Mouse (Mus musculus) liver, embryonic 11.5 days (tissue): ENCODE measurements at regions not wholly inside any gene's neighbourhood (a gene's known extent, or its start where the extent isn't known, plus 50 kb on each side); places are given as distances from the start of the nearest gene placed in this dataset.
A peak's percentile ranks its signal among the peaks of the same experiment; 100 is the strongest.

ENCODE experiments used
- ATAC-seq: fragments of 200-750 bp; cut with Nextera tagmentation; replicated peaks from 2 replicates; pipeline ENCODE4 v1.8.0; 2017; ENCODE audit warnings: moderate number of reproducible peaks, mild to moderate bottlenecking, moderate TSS enrichment, moderate library complexity; ENCODE audit not compliant: low FRiP score
- DNase-seq: peaks from one replicate; pipeline ENCODE4 v3.0.0-alpha.2; 2017; ENCODE audit warnings: low spot score
- H3K27ac ChIP-seq: fragments of 300-500 bp; sonication (generic); 2 replicates; pipeline ENCODE4 v1.5.1; 2014; ENCODE audit warnings: mild to moderate bottlenecking, low read depth, low read length, control low read depth
- H3K27me3 ChIP-seq: fragments of 300-500 bp; sonication (generic); replicated peaks from 2 replicates; pipeline ENCODE4 v1.6.1; 2014; ENCODE audit warnings: low read length, mixed read lengths; ENCODE audit not compliant: control insufficient read depth, insufficient read depth
- H3K36me3 ChIP-seq: fragments of 300-500 bp; sonication (generic); 2 replicates; pipeline ENCODE4 v1.6.1; 2014; ENCODE audit warnings: mild to moderate bottlenecking, low read length, moderate library complexity, mixed read lengths; ENCODE audit not compliant: control insufficient read depth, insufficient read depth
- H3K4me1 ChIP-seq: fragments of 300-500 bp; sonication (generic); replicated peaks from 2 replicates; pipeline ENCODE4 v1.6.1; 2014; ENCODE audit warnings: low read length, mixed read lengths; ENCODE audit not compliant: control insufficient read depth, insufficient read depth
- H3K4me2 ChIP-seq: fragments of 300-500 bp; sonication (generic); 2 replicates; pipeline ENCODE4 v1.6.1; 2014; ENCODE audit warnings: mild to moderate bottlenecking, control low read depth, moderate library complexity
- H3K4me3 ChIP-seq: fragments of 300-500 bp; sonication (generic); 2 replicates; pipeline ENCODE4 v1.5.1; 2014; ENCODE audit warnings: low read depth, low read length, control low read depth
- H3K9ac ChIP-seq: fragments of 300-500 bp; sonication (generic); 2 replicates; pipeline ENCODE4 v1.6.1; 2014; ENCODE audit warnings: low read depth, low read length, control low read depth
- H3K9me3 ChIP-seq: fragments of 300-500 bp; sonication (generic); 2 replicates; pipeline ENCODE4 v1.6.1; 2016; ENCODE audit warnings: low read length, inconsistent platforms, mixed read lengths; ENCODE audit not compliant: control insufficient read depth
- WGBS: fragments of 180-500 bp; shearing (Covaris S2); extraction: QIAGEN DNeasy Blood & Tissue Kit; methylation state at CpG from one replicate; pipeline ENCODE4 v1.1.7; 2014; 5-methylcytosine and 5-hydroxymethylcytosine counted together

DNA sequence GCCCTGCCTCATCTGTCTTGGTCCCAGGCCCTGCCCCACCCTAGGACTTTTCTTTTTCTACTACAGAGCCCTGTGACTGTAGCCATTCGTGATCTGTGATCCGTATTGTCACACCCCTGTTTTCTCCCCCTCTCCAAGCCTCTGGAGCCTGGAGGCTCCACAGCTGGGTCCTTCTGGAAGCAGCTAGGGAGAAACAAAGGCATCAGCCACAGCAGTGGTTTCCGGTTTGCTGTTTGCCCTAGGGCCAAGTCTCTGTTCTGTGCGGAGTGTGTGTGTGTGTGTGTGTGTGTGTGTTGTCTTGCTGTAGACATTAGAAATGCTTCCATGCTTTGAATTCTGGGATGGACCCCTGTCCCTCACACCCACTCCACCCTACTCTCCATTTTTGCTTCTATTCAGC lies 76.9 kb downstream of the Tpra1 start:
- Histone ChIP-seq H3K4me2 (no peak overlapping the region), H3K9ac (no peak overlapping the region), H3K9me3 (no peaks in the 10 kb centered on the region), H3K27me3 (peaks cover 4% of the 10 kb centered on the region; the same call in 1 of the 2 replicates), H3K4me1 (no peaks in the 10 kb centered on the region), H3K4me3 (no peak overlapping the region), H3K27ac (no peak overlapping the region), H3K36me3 (no peaks in the 10 kb centered on the region)
- 63% methylated on average over 4 of the region's 4 CpGs for WGBS
- no peak for ATAC-seq
- no peak for DNase-seq

DNA sequence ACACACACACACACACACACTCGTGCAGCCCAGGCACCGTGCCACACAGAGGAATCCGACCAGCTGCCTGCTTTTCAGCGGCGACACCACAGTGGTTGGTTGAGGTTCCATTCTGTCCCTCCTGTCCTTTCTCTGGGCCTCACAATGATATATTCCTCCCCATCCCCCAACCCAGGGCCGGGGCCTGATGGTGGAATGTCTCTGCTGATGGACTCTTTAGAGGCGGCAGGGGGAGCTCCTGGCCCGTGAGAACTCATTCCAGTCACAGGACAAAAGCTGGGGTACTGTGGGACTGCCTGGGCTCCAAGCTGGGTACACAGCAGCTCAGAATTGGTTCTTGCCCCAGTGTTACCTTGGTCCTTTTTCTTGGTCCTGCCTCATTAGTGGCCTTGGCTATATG lies 78.1 kb downstream of the Tpra1 start:
- Histone ChIP-seq H3K9ac (no peak overlapping the region), H3K9me3 (no peaks in the 10 kb centered on the region), H3K27me3 (peaks cover 4% of the 10 kb centered on the region; the same call in 1 of the 2 replicates), H3K4me2 (no peak overlapping the region), H3K27ac (no peak overlapping the region), H3K36me3 (no peaks in the 10 kb centered on the region), H3K4me1 (no peaks in the 10 kb centered on the region), H3K4me3 (no peak overlapping the region)
- WGBS, result 17% methylated on average over 8 of the region's 8 CpGs
- DNase-seq, result peak; percentile 46
- ATAC-seq, result peak; percentile 46

DNA sequence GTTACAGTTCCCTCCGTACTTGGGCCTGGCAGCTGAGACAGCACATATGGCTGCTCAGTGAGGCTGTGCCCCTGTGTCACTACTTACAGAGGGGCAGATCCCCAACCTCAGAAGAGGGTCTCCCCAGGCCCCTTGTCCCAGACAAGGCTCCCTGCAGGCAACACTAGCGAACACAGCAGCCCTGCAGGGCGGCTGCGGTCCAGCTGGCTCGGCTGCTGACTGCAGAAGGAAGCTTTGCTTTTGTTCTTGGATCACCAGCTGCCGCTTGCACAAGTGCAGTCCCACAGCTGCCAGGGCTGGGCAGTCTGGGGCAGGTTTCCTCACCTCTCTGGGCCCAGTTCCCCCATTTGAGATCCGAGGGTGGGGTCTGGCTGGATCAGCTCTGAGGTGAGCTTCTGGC lies 79.5 kb downstream of the Tpra1 start:
- DNase-seq (no peak), ATAC-seq (no peak)
- no peaks in the 10 kb centered on the region for H3K4me1 ChIP-seq
- no peak overlapping the region for H3K27ac ChIP-seq
- H3K4me2 ChIP-seq, result no peak overlapping the region
- 39% methylated on average over 7 of the region's 7 CpGs for WGBS
- no peaks in the 10 kb centered on the region for H3K9me3 ChIP-seq
- H3K4me3 ChIP-seq, result no peak overlapping the region
- peaks cover 4% of the 10 kb centered on the region; the same call in 1 of the 2 replicates for H3K27me3 ChIP-seq
- no peaks in the 10 kb centered on the region for H3K36me3 ChIP-seq
- no peak overlapping the region for H3K9ac ChIP-seq

DNA sequence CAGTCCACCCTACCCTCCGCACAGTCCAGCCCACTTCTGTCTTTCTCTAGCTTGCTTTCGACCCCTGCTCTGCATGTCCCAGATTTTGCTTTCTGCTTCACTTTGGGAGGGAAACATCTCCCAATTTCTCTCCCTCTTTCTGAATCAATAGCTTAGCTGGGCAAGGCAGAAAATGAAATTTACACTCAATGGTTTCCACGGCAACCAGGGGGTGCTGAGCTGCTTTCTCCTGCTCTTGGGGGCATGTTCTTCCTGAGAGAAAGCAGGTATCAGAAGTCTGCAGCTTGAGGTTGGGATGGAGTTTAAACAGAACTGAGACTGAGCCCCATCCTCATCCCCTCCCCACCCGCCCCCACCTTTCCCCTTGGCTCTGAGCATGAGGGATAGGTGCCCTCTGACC lies 82.1 kb downstream of the Tpra1 start:
- Histone ChIP-seq H3K36me3 (no peaks in the 10 kb centered on the region), H3K27ac (no peak overlapping the region), H3K9ac (no peak overlapping the region), H3K4me3 (no peak overlapping the region), H3K4me2 (no peak overlapping the region), H3K9me3 (no peaks in the 10 kb centered on the region), H3K27me3 (no peaks in the 10 kb centered on the region; the same call in 1 of the 2 replicates), H3K4me1 (no peaks in the 10 kb centered on the region)
- ATAC-seq (no peak), DNase-seq (no peak)
- 67% methylated on average over 4 of the region's 4 CpGs for WGBS

GRCm38 (mm10) chr6:88984863-88985262 lies 82.8 kb downstream of the Tpra1 start:
- ATAC-seq, result no peak
- WGBS, result 54% methylated on average over 4 of the region's 4 CpGs
- no peaks in the 10 kb centered on the region for H3K36me3 ChIP-seq

DNA sequence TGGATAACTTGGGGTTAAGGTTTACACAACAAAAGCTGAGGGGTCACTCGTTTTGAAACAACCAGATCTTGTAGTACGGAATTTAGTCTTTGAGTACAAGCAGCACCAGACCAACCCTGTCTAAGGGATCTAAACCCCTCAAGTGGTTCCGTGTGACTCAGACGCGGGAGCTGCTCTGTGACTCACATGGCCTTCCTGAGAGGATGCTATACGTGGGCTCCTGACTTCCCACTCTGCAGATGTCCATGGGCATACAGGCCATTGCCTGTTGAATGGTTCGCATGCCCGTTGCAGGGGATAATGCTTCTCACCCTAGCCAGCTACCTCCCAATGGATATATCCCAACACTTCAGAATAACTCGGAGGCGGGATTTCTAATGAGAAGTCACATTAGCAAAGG lies 86.5 kb downstream of the Tpra1 start:
- peaks cover 8% of the 10 kb centered on the region; the same call in 1 of the 2 replicates for H3K4me1 ChIP-seq
- H3K27ac ChIP-seq, result no peak overlapping the region
- no peaks in the 10 kb centered on the region for H3K27me3 ChIP-seq
- 87% methylated on average over 10 of the region's 10 CpGs for whole genome bisulfite sequencing
- ATAC-seq, result no peak
- H3K9me3 ChIP-seq, result no peaks in the 10 kb centered on the region
- no peaks in the 10 kb centered on the region for H3K36me3 ChIP-seq
- H3K4me2 ChIP-seq, result no peak overlapping the region
- DNase-seq, result no peak
- H3K9ac ChIP-seq, result no peak overlapping the region
- no peak overlapping the region for H3K4me3 ChIP-seq

More at GRCm38 (mm10) chr6:88984863-88985262, 82.8 kb downstream of the Tpra1 start:
- no peak overlapping the region for H3K4me3 ChIP-seq
- no peak for DNase-seq
- no peaks in the 10 kb centered on the region for H3K9me3 ChIP-seq
- H3K27ac ChIP-seq, result no peak overlapping the region
- H3K9ac ChIP-seq, result no peak overlapping the region
- no peaks in the 10 kb centered on the region; the same call in 1 of the 2 replicates for H3K4me1 ChIP-seq
- H3K4me2 ChIP-seq, result no peak overlapping the region
- H3K27me3 ChIP-seq, result no peaks in the 10 kb centered on the region; the same call in 1 of the 2 replicates

DNA sequence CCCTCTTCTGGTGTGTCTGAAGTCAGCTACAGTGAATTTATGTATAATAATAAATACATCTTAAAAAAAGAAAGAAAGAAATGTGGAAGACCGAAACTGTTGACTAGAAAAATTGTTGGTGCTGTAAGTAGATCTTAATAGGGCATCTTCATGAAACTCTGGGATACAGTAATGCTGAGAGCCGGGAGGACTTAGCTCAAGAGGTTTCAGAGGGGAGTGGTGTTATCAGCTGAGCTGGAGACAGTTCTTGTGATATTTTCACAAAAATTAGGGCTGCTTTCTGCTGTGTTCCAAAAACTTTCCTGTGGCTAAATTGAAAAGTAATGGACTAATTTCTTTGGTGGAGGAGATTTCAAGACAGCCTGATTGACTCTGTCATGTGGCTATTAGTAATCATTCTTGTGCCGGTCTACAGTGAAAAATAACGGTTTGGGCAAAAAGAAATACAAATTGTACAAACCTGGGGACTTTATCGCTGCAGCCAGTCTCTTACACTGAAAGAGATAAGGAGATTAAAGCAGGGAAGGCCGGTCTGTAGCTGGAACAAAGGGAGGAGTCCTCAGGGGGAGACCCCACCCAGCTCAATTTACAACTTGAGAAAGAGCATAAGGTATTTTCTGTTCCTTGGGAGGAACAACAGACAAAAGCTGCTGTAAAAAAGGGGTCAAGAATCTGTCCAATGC lies 87.7 kb downstream of the Tpra1 start:
- H3K9ac ChIP-seq, result 0 out of 2 replicates have a peak overlapping the region, but pooled peaks have one; percentile 46
- DNase-seq (no peak), ATAC-seq (peak; percentile 86)
- H3K4me2 ChIP-seq, result peak overlapping the region; percentile 53
- 41% methylated on average over 6 of the region's 6 CpGs for WGBS
- peak overlapping the region; percentile 59; the same call in 1 of the 2 replicates for H3K27ac ChIP-seq
- no peaks in the 10 kb centered on the region for H3K36me3 ChIP-seq
- no peaks in the 10 kb centered on the region for H3K9me3 ChIP-seq
- H3K4me1 ChIP-seq, result peaks cover 8% of the 10 kb centered on the region; the same call in 1 of the 2 replicates
- H3K27me3 ChIP-seq, result no peaks in the 10 kb centered on the region
- no peak overlapping the region for H3K4me3 ChIP-seq

DNA sequence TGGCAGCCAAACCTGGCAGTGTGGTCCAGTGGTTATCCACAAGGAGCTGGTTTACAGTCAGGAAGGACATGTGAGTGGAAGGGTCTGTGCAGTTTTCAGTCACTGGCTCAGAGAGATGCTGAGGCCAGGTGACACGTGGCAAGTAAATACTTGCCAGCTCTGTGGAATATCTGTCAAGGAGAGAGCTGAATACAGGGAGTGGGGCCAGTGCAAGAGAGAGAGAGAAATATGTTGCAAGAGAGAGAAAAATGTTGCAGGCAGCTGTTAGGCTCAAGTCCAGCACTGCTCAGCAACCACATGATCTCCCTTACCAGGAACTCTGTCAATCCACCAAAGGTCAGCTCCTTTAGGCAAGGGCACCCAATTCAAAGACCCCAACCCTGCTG lies 88.2 kb downstream of the Tpra1 start:
- Histone ChIP-seq H3K36me3 (no peaks in the 10 kb centered on the region), H3K4me1 (peaks cover 8% of the 10 kb centered on the region; the same call in 1 of the 2 replicates), H3K9me3 (no peaks in the 10 kb centered on the region), H3K27me3 (no peaks in the 10 kb centered on the region), H3K4me2 (peak overlapping the region; percentile 53), H3K9ac (0 out of 2 replicates have a peak overlapping the region, but pooled peaks have one; percentile 46), H3K27ac (peak overlapping the region; percentile 59; the same call in 1 of the 2 replicates), H3K4me3 (no peak overlapping the region)
- WGBS, result 13% methylated on average over 1 of the region's 1 CpGs
- ATAC-seq, result peak; percentile 67
- no peak for DNase-seq

DNA sequence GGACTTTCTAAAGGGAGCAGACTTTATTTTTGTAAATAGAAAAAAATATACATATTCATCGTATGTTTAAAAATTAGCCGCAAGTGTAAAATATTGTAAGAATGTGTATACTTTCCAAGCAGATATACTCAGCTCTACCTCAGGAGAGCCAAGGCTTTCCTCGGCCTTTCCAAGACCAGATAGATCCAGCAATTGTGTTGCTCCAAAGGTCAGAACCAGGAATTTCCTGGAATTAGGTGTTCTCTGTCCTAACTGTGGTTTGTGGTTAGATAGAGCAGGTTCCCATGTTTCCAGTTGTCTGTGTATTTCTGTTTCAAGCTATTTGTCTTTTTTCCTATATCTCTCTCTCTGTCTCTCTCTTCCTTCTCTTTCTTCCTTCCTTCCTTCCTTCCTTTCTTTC lies 93.0 kb downstream of the Tpra1 start:
- Histone ChIP-seq H3K9ac (no peak overlapping the region), H3K27me3 (no peaks in the 10 kb centered on the region), H3K27ac (no peak overlapping the region), H3K9me3 (no peaks in the 10 kb centered on the region), H3K36me3 (no peaks in the 10 kb centered on the region), H3K4me1 (peaks cover 6% of the 10 kb centered on the region; the same call in 1 of the 2 replicates), H3K4me3 (no peak overlapping the region), H3K4me2 (no peak overlapping the region)
- ATAC-seq, result no peak
- 76% methylated on average over 3 of the region's 3 CpGs for WGBS
- no peak for DNase-seq
